Mouse (Mus musculus): ENCODE data around the gene Ap5z1. TPM values are rescaled to one million over a fixed set of nuclear protein-coding genes. Genes with fewer than 3 reads are reported as not detected.

The Ap5z1 gene
- polyA plus RNA-seq, 1 experiment from 2014 or later = 11.8 TPM

GRCm38 (mm10) chr5:142453742-142454141 lies 10.0 kb upstream of the Ap5z1 start:
- Histone ChIP-seq H3K27me3 (no peaks in the 10 kb centered on the region), H3K4me1 (no peaks in the 10 kb centered on the region), H3K4me2 (replicated peaks) (no peak overlapping the region), H3K9ac (no peak overlapping the region), H3K4me3 (replicated peaks) (no peak overlapping the region), H3K27ac (replicated peaks) (no peak overlapping the region), H3K9me3 (replicated peaks) (no peaks in the 10 kb centered on the region), H3K36me3 (peaks cover 90% of the 10 kb centered on the region)
- ATAC-seq (ENCODE audit: insufficient number of reproducible peaks, low FRiP score, low TSS enrichment, low read depth) = no peak
- WGBS = 94% methylated on average over 13 of the region's 13 CpGs

GRCm38 (mm10) chr5:142456318-142456717 lies 7.4 kb upstream of the Ap5z1 start:
- ATAC-seq (ENCODE audit: insufficient number of reproducible peaks, low FRiP score, low TSS enrichment, low read depth) = no peak
- Histone ChIP-seq H3K27me3 (no peaks in the 10 kb centered on the region), H3K4me3 (replicated peaks) (no peak overlapping the region), H3K9ac (no peak overlapping the region), H3K4me1 (peaks cover 13% of the 10 kb centered on the region; the same call in 1 of the 2 replicates), H3K9me3 (replicated peaks) (no peaks in the 10 kb centered on the region), H3K27ac (replicated peaks) (no peak overlapping the region), H3K4me2 (replicated peaks) (no peak overlapping the region), H3K36me3 (peaks cover 68% of the 10 kb centered on the region)
- 77% methylated on average over 15 of the region's 15 CpGs for WGBS

- Histone ChIP-seq H3K4me1 (peaks cover 13% of the 10 kb centered on the region; the same call in 1 of the 2 replicates), H3K27ac (replicated peaks) (peak overlapping the region; percentile 34; the same call in 1 of the 2 replicates), H3K9ac (no peak overlapping the region), H3K27me3 (no peaks in the 10 kb centered on the region), H3K4me2 (replicated peaks) (no peak overlapping the region), H3K4me3 (replicated peaks) (no peak overlapping the region), H3K36me3 (peaks cover 70% of the 10 kb centered on the region), H3K9me3 (replicated peaks) (no peaks in the 10 kb centered on the region)
- 75% methylated on average over 10 of the region's 10 CpGs for WGBS
- no peak for ATAC-seq (ENCODE audit: insufficient number of reproducible peaks, low FRiP score, low TSS enrichment, low read depth)
Measured at GRCm38 (mm10) chr5:142457345-142457744, 6.4 kb upstream of the Ap5z1 start.

DNA sequence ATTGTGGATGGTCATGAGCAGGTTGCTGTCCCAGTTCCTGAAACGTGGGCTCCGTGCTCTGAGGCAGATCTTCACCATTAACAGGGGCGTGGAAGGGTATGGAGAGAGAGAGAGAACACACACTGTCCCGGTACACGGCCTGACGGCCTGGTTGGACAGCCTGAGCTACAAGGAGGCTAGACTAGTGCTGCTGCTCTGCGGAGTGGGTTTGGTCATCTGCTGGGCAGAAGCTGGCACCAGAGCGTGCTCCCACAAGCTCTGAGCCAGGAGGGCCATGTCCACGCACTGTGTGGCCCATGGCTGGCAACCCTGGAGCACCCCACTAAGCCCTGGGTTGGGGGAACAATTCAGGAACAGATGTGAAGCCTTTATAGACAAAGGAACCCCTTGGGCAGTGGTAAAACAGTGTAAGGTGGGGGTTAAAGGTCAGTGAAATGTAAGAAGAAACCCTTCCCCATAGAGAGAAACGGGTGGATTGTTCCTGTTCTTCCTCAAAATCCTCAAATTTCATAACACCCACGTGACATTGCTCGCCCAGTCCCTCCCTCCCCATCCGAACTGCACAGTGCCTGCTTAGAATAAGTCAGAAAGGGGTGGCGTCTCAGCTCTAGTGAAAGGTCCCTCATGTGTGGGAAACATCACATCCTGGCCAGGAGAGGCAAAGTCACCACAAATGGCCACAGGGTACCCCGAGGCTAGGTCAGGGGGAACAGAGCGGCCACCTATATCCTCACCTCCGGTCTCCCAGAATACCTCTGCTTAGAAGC lies 4.8 kb upstream of the Ap5z1 start:
- ATAC-seq (ENCODE audit: insufficient number of reproducible peaks, low FRiP score, low TSS enrichment, low read depth) = no peak
- 78% methylated on average over 17 of the region's 17 CpGs for WGBS
- peaks cover 58% of the 10 kb centered on the region for H3K36me3 ChIP-seq
- H3K27ac ChIP-seq (replicated peaks) = peak overlapping the region; percentile 78; the same call in 1 of the 2 replicates
- no peak overlapping the region for H3K4me3 ChIP-seq (replicated peaks)
- peaks cover 20% of the 10 kb centered on the region for H3K4me1 ChIP-seq
- no peaks in the 10 kb centered on the region for H3K9me3 ChIP-seq (replicated peaks)
- H3K9ac ChIP-seq = no peak overlapping the region
- no peaks in the 10 kb centered on the region for H3K27me3 ChIP-seq
- H3K4me2 ChIP-seq (replicated peaks) = no peak overlapping the region

DNA sequence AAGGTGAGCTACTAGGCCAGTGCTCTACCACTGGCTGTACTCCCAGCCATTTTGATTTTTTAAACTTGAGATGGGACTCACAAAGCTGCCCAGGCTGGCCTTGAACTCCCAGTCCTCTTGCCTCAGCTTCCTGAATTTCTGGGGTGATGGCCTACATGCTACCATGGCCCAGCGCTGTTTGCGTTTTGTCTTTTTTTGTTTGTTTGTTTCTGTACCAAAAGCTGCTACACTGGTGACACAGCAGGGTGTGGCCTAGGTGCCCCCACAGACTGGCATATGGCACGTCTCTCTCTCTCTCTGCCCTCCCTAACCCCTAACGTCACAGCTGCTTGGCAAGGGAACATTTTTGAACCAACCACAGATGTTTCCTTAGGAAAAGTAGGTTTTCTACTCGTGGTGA lies 3.9 kb upstream of the Ap5z1 start:
- Histone ChIP-seq H3K4me3 (replicated peaks) (no peak overlapping the region), H3K27me3 (no peaks in the 10 kb centered on the region), H3K9me3 (replicated peaks) (no peaks in the 10 kb centered on the region), H3K4me2 (replicated peaks) (no peak overlapping the region), H3K9ac (no peak overlapping the region), H3K4me1 (peaks cover 27% of the 10 kb centered on the region), H3K36me3 (peaks cover 50% of the 10 kb centered on the region), H3K27ac (replicated peaks) (peak overlapping the region; percentile 78)
- 57% methylated on average over 5 of the region's 5 CpGs for WGBS
- ATAC-seq (ENCODE audit: insufficient number of reproducible peaks, low FRiP score, low TSS enrichment, low read depth) = no peak

DNA sequence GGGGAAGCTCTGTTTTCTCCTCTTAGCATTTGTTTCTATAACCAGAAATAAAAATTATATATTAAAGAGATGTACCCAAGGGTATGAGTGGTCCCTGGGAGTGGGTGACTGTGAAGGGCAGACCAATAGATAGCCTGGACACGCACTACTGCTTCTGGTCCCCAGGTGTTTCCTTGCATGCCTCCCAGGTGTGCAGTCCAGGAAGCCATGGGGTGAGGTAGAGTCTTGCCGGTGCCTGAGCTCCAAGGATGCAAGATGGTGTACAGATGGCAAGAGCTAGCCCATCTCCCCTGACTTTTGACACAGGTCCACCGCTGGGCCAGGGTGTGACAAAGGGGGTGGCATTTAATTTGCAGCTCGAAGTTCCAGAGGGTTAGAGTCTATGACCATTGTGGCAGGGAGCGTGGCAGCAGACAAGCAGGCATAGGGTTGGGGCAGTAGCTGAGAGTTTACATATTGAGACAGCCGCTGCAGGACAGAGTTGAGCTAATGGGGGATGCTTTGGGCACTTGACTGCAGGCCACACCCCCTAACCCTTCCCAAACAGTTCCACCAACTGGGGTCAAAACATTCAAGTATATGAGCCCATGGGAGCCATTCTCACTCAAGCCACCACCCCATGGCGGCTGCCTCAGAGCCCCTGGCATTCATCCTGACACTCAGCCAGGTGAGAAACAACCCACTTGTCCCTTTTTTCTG lies 1.7 kb upstream of the Ap5z1 start:
- ATAC-seq (ENCODE audit: insufficient number of reproducible peaks, low FRiP score, low TSS enrichment, low read depth) = no peak
- Histone ChIP-seq H3K36me3 (peaks cover 29% of the 10 kb centered on the region), H3K9ac (no peak overlapping the region), H3K27ac (replicated peaks) (no peak overlapping the region; the same call in 1 of the 2 replicates), H3K9me3 (replicated peaks) (no peaks in the 10 kb centered on the region), H3K4me2 (replicated peaks) (no peak overlapping the region), H3K4me3 (replicated peaks) (no peak overlapping the region), H3K4me1 (peaks cover 31% of the 10 kb centered on the region), H3K27me3 (no peaks in the 10 kb centered on the region)
- WGBS = 96% methylated on average over 7 of the region's 7 CpGs

DNA sequence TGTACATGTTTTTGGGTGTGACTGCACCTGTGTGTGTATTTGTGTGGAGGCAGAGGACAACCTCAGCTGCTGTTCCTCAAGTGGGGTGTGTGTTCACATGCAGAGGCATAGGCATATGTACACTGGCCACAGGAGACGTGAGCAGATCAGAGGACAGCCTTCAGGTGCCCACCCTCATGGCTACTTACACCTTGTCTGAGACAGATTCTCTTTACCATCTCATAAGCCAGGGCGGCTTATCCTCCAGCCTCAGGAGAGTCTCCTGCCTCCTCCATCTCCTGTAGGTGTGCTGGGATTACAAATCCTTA lies 1.1 kb upstream of the Ap5z1 start:
- Histone ChIP-seq H3K9me3 (replicated peaks) (no peaks in the 10 kb centered on the region), H3K27me3 (no peaks in the 10 kb centered on the region), H3K4me1 (peaks cover 31% of the 10 kb centered on the region), H3K27ac (replicated peaks) (no peak overlapping the region; the same call in 1 of the 2 replicates), H3K36me3 (peaks cover 24% of the 10 kb centered on the region), H3K9ac (no peak overlapping the region), H3K4me2 (replicated peaks) (no peak overlapping the region), H3K4me3 (replicated peaks) (no peak overlapping the region)
- no peak for ATAC-seq (ENCODE audit: insufficient number of reproducible peaks, low FRiP score, low TSS enrichment, low read depth)
- WGBS = 91% methylated on average over 2 of the region's 2 CpGs

GRCm38 (mm10) chr5:142463011-142463410 lies 733 bp upstream of the Ap5z1 start:
- Histone ChIP-seq H3K27me3 (no peaks in the 10 kb centered on the region), H3K9ac (no peak overlapping the region), H3K4me2 (replicated peaks) (peak overlapping the region; percentile 86), H3K27ac (replicated peaks) (peak overlapping the region; percentile 92), H3K9me3 (replicated peaks) (no peaks in the 10 kb centered on the region), H3K36me3 (peaks cover 23% of the 10 kb centered on the region), H3K4me1 (peaks cover 31% of the 10 kb centered on the region), H3K4me3 (replicated peaks) (peak overlapping the region; percentile 71)
- no peak for ATAC-seq (ENCODE audit: insufficient number of reproducible peaks, low FRiP score, low TSS enrichment, low read depth)
- WGBS = 84% methylated on average over 6 of the region's 6 CpGs

GRCm38 (mm10) chr5:142468375-142468774 lies 4.6 kb downstream of the Ap5z1 start:
- H3K27me3 ChIP-seq = no peaks in the 10 kb centered on the region
- peaks cover 31% of the 10 kb centered on the region for H3K36me3 ChIP-seq
- ATAC-seq (ENCODE audit: insufficient number of reproducible peaks, low FRiP score, low TSS enrichment, low read depth) = no peak
- H3K4me3 ChIP-seq (replicated peaks) = no peak overlapping the region
- H3K4me1 ChIP-seq = peaks cover 12% of the 10 kb centered on the region
- H3K9me3 ChIP-seq (replicated peaks) = no peaks in the 10 kb centered on the region
- WGBS = 88% methylated on average over 13 of the region's 13 CpGs
- no peak overlapping the region for H3K4me2 ChIP-seq (replicated peaks)
- no peak overlapping the region for H3K27ac ChIP-seq (replicated peaks)
- H3K9ac ChIP-seq = no peak overlapping the region

GRCm38 (mm10) chr5:142469796-142470195 lies 6.1 kb downstream of the Ap5z1 start:
- Histone ChIP-seq H3K9me3 (replicated peaks) (no peaks in the 10 kb centered on the region), H3K27me3 (no peaks in the 10 kb centered on the region), H3K4me1 (peaks cover 5% of the 10 kb centered on the region), H3K4me3 (replicated peaks) (no peak overlapping the region), H3K9ac (no peak overlapping the region), H3K4me2 (replicated peaks) (no peak overlapping the region), H3K27ac (replicated peaks) (no peak overlapping the region), H3K36me3 (peaks cover 31% of the 10 kb centered on the region)
- 87% methylated on average over 11 of the region's 11 CpGs for WGBS
- ATAC-seq (ENCODE audit: insufficient number of reproducible peaks, low FRiP score, low TSS enrichment, low read depth) = no peak

DNA sequence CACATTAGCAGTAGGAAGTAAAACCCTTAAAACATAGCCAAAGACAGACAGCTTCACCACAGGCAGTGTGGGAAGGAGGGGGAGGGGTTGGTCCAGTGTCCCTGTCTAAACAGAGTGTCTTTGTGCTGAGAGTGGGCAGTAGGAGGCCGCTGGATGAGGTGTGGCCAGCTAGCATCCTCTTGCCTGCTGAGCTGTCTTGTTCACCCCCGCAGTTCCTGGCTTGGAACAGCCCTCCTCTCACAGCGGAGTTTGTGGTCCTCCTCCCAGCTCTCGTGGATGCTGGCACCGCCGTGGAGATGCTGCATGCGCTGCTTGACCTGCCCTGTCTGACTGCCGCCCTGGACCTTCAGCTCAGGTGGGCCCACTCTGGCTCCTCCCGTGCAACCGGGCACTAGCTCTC lies 10.0 kb downstream of the Ap5z1 start:
- 44% methylated on average over 10 of the region's 10 CpGs for WGBS
- no peak for ATAC-seq (ENCODE audit: insufficient number of reproducible peaks, low FRiP score, low TSS enrichment, low read depth)

More for the DNA sequence above, 10.0 kb downstream of the Ap5z1 start:
- H3K27ac ChIP-seq (replicated peaks) = no peak overlapping the region
- H3K4me1 ChIP-seq = peaks cover 1% of the 10 kb centered on the region; the same call in 1 of the 2 replicates
- H3K9ac ChIP-seq = no peak overlapping the region
- no peak overlapping the region for H3K4me2 ChIP-seq (replicated peaks)
- H3K4me3 ChIP-seq (replicated peaks) = no peak overlapping the region
- no peaks in the 10 kb centered on the region for H3K9me3 ChIP-seq (replicated peaks)
- H3K36me3 ChIP-seq = peaks cover 29% of the 10 kb centered on the region
- no peaks in the 10 kb centered on the region for H3K27me3 ChIP-seq
